Mouse (Mus musculus) limb, embryonic 14.5 days (tissue): ENCODE measurements at regions not wholly inside any gene's neighbourhood (a gene's known extent, or its start where the extent isn't known, plus 50 kb on each side); places are given as distances from the start of the nearest gene placed in this dataset.

Experiments used
- ATAC-seq: fragments of 200-750 bp; cut with Nextera tagmentation; 2 replicates; pipeline ENCODE4 v1.8.0; 2017; ENCODE audit warnings: low read depth, moderate number of reproducible peaks, moderate TSS enrichment; ENCODE audit not compliant: low FRiP score
- DNase-seq: peaks from one replicate; pipeline ENCODE4 v3.0.0-alpha.2; 2015; ENCODE audit warnings: low spot score
- H3K27ac ChIP-seq: fragments of 300-500 bp; sonication (generic); replicated peaks from 2 replicates; pipeline ENCODE4 v1.5.1; 2014; ENCODE audit warnings: low read depth, mild to moderate bottlenecking, low read length, moderate library complexity, mixed read lengths
- H3K27me3 ChIP-seq: fragments of 300-500 bp; sonication (generic); 2 replicates; pipeline ENCODE4 v1.6.1; 2014; ENCODE audit warnings: low read length, mixed read lengths; ENCODE audit not compliant: control insufficient read depth, insufficient read depth
- H3K36me3 ChIP-seq: fragments of 300-500 bp; sonication (generic); 2 replicates; pipeline ENCODE4 v1.6.1; 2014; ENCODE audit warnings: mild to moderate bottlenecking, low read length, moderate library complexity, mixed read lengths; ENCODE audit not compliant: control insufficient read depth, insufficient read depth
- H3K4me1 ChIP-seq: fragments of 300-500 bp; sonication (generic); 2 replicates; pipeline ENCODE4 v1.6.1; 2014; ENCODE audit warnings: antibody characterized with exemption, low read length, mixed read lengths; ENCODE audit not compliant: control insufficient read depth, insufficient read depth
- H3K4me2 ChIP-seq: fragments of 300-500 bp; sonication (generic); replicated peaks from 2 replicates; pipeline ENCODE4 v1.6.1; 2014; ENCODE audit warnings: low read depth, mild to moderate bottlenecking, low read length, moderate library complexity; ENCODE audit not compliant: severe bottlenecking
- H3K4me3 ChIP-seq: fragments of 300-500 bp; sonication (generic); replicated peaks from 2 replicates; pipeline ENCODE4 v1.5.1; 2014; ENCODE audit warnings: low read length
- H3K9ac ChIP-seq: fragments of 300-500 bp; sonication (generic); 2 replicates; pipeline ENCODE4 v1.6.1; 2014; ENCODE audit warnings: mild to moderate bottlenecking, low read depth, low read length, moderate library complexity; ENCODE audit not compliant: severe bottlenecking
- H3K9me3 ChIP-seq: fragments of 300-500 bp; sonication (generic); 2 replicates; pipeline ENCODE4 v1.6.1; 2016; ENCODE audit warnings: low read length; ENCODE audit not compliant: control insufficient read depth
- POLR2A ChIP-seq: fragments of 200-500 bp; IDR thresholded peaks from 2 replicates; pipeline ENCODE4 v1.8.0; 2012; ENCODE audit warnings: inconsistent platforms, mild to moderate bottlenecking, moderate library complexity, borderline replicate concordance; ENCODE audit not compliant: insufficient read depth, insufficient read length; ENCODE audit errors: extremely low read depth
- WGBS: fragments of 180-500 bp; shearing (Covaris S2); extraction: QIAGEN DNeasy Blood & Tissue Kit; methylation state at CpG from one replicate; pipeline ENCODE4 v1.1.7; 2014; 5-methylcytosine and 5-hydroxymethylcytosine counted together

DNA sequence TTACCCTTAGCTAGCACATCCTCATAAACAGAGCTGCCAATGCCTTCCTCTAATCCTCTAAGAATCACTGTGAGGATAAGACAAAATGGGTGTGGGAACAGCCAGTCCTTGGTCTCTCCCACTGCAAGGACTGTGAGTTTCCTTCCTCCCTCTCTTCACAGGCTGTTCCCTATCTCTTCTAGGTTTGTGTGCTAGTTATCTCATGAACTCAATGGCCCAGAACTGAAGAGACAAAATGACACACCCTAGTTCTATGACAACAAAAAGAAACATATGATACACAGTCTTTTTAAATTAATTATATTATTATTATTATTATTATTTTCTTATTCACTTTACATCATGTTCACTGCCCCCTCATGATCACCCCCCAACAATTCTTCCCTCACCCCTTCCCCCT is 257.7 kb downstream of the Qdpr start:
- ATAC-seq: no peak
- H3K4me2 ChIP-seq: no peak overlapping the region
- no peak for TF ChIP-seq POLR2A
- no peaks in the 10 kb centered on the region for H3K36me3 ChIP-seq
- H3K9ac ChIP-seq: no peak overlapping the region
- H3K4me3 ChIP-seq: no peak overlapping the region
- DNase-seq: no peak
- H3K9me3 ChIP-seq: no peaks in the 10 kb centered on the region
- H3K27me3 ChIP-seq: no peaks in the 10 kb centered on the region
- no peaks in the 10 kb centered on the region for H3K4me1 ChIP-seq
- no peak overlapping the region for H3K27ac ChIP-seq

DNA sequence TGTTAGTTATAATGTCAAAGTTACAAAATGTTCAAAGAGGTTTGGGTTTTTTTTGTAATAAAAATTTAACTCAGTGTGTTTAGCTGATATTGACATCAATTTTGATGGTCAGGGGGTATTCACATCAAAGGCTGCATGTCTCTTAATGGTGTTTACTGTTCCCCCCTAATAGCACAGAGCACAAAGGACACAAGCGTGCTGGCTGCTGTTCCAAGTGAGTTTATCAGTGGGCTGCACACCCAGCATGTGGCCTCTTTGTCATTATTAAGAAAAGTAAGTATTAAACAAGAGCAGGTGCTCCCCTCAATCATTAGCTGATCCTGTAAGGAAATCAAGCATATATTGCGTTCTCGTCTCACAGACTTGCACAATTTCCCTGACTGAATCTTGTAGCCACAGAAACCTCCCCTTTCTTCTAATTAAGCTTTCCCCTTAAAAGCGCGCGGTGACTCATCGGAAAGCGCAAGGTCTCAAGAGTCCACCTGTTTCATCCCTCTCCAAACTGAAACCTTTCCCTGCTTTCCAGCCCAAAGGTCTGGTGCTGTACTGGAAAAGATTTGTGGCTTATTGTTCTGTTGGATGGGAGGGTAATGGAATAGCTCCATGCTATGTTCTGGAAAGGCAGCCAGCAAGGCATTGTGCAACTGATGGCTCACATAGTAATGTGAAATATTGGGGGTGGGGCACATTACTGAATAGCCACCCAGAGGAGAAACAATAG is 276.8 kb downstream of the Qdpr start:
- no peak for ATAC-seq
- Histone ChIP-seq H3K27ac (no peak overlapping the region), H3K9ac (no peak overlapping the region), H3K4me1 (no peaks in the 10 kb centered on the region), H3K4me2 (no peak overlapping the region), H3K36me3 (no peaks in the 10 kb centered on the region), H3K9me3 (no peaks in the 10 kb centered on the region), H3K4me3 (no peak overlapping the region), H3K27me3 (no peaks in the 10 kb centered on the region)
- no peak for TF ChIP-seq POLR2A
- WGBS: 44% methylated on average over 8 of the region's 8 CpGs
- no peak for DNase-seq

DNA sequence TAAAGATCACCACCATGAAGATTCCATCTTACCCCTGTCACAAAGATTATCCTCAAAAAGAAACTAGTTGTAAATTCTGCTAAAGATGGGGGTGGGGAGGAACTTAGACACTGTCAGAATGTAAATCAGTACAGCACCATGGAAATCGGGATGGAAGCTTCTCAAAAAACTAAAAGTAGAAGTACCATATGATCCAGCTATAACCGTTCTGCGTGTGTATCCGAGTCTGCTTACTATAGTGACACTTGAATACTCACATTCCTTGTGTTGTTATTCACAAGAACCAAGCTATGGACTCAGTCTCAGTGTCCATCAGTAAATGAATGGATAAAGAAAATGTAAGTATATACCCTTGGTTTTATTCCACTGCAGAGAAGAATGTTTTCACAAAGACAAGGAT is 290.8 kb downstream of the Qdpr start:
- ATAC-seq: no peak

DNA sequence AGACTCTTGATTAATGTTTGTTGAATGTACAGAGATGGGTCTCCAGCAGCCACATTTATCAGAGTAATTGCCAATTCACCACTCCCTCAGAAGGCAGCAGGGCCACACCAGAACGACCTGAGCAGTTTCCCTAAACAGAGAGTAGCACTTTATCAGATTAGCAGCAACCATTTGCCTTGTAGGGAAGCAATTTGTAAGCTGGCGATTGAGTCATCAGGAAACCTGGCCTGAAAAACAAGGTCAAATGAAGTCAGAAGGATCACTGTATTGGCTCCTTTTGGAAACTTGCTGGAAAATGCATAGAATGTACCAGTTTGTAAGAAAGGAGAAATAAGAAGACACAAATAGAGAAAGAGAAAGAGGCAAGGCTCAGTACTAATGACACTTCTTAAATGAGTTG is 295.1 kb downstream of the Qdpr start:
- DNase-seq (no peak), ATAC-seq (no peak)
- Histone ChIP-seq H3K36me3 (no peaks in the 10 kb centered on the region), H3K27me3 (no peaks in the 10 kb centered on the region), H3K9ac (no peak overlapping the region), H3K4me1 (no peaks in the 10 kb centered on the region), H3K27ac (no peak overlapping the region), H3K9me3 (no peaks in the 10 kb centered on the region), H3K4me3 (no peak overlapping the region), H3K4me2 (no peak overlapping the region)
- no peak for TF ChIP-seq POLR2A
- WGBS: 26% methylated on average over 2 of the region's 2 CpGs

More for the DNA sequence above, 290.8 kb downstream of the Qdpr start:
- H3K9me3 ChIP-seq: no peaks in the 10 kb centered on the region
- 94% methylated on average over 4 of the region's 4 CpGs for WGBS
- H3K27ac ChIP-seq: no peak overlapping the region
- no peak for DNase-seq
- no peak overlapping the region for H3K9ac ChIP-seq
- H3K27me3 ChIP-seq: no peaks in the 10 kb centered on the region
- H3K4me2 ChIP-seq: no peak overlapping the region
- no peaks in the 10 kb centered on the region for H3K4me1 ChIP-seq
- H3K36me3 ChIP-seq: no peaks in the 10 kb centered on the region
- no peak overlapping the region for H3K4me3 ChIP-seq
- no peak for TF ChIP-seq POLR2A

DNA sequence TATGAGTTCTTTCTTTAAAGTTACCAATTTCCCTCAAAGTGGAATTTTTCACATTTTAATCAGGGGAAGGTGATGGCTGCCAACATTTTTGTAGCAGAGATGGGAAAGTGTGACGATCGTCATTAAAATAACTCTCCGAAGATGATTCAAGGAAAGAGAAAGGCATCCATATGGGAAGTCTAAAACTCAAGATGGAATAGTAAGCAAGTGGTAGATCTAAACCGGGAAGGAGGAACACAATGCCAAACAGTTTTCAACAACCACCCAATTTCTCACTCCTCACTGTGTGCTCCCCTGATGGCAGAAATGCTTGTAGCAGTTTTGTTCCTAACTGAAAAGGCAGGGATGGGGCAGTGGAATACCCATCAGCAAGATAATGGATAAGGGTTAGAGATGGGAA is 305.9 kb downstream of the Qdpr start:
- H3K27me3 ChIP-seq: no peaks in the 10 kb centered on the region
- TF ChIP-seq POLR2A: no peak
- H3K9ac ChIP-seq: no peak overlapping the region
- 89% methylated on average over 4 of the region's 4 CpGs for WGBS
- H3K4me3 ChIP-seq: no peak overlapping the region
- H3K4me2 ChIP-seq: no peak overlapping the region
- no peak for DNase-seq
- H3K27ac ChIP-seq: no peak overlapping the region
- H3K36me3 ChIP-seq: no peaks in the 10 kb centered on the region
- H3K9me3 ChIP-seq: no peaks in the 10 kb centered on the region
- no peak for ATAC-seq
- H3K4me1 ChIP-seq: no peaks in the 10 kb centered on the region
